Mouse (Mus musculus): ENCODE measurements around the gene Ier5l.
A peak's percentile ranks its signal among the peaks of the same experiment; 100 is the strongest.

Gene Ier5l

DNA sequence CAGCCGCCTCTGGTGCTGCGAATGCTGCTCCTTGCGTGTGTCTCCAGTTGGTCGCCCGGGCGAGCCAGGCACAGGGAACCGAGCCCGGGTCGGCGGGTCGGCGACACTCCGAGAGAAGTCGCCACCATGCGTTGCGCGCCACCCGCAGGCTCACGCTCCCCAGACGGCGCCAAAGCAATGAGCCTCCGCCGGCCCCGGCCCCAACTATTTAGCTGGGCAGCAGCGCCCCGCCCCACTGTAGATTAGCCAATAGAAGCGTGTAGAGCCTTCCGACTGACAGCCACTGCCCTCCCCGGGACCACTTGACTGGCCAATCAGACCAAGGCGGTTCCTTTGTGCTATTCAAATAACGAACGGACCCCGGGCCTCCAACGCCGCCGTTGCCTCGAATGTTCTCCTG lies at the start of gene Ier5l:
TSS of gene Ier5l (minus strand) at position 181 of the 400 bp plus-strand sequence.
- DNase-seq (ENCODE audit: low read depth, low spot score): peak; percentile 93

DNA sequence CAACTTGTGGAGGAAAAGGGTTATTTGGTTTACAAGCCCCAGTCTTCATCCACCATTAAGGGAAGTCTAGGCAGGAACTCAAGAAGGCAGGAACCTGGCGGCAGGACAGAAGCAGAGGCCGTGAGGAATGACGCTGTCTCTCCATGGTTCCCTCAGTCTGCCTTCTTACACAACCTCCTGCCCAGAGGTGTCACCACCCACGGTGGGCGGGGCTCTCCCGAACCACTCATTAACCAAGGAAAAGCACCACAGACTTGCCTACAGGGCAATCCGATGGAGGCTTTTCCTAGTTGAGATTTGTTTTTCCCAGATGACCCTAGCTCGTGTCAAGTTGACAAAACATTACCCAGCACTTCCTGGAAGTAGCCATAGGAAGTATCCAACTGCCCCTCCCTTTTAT lies 49.7 kb upstream of the Ier5l start:
- no peak for DNase-seq (ENCODE audit: low read depth, low spot score)

DNA sequence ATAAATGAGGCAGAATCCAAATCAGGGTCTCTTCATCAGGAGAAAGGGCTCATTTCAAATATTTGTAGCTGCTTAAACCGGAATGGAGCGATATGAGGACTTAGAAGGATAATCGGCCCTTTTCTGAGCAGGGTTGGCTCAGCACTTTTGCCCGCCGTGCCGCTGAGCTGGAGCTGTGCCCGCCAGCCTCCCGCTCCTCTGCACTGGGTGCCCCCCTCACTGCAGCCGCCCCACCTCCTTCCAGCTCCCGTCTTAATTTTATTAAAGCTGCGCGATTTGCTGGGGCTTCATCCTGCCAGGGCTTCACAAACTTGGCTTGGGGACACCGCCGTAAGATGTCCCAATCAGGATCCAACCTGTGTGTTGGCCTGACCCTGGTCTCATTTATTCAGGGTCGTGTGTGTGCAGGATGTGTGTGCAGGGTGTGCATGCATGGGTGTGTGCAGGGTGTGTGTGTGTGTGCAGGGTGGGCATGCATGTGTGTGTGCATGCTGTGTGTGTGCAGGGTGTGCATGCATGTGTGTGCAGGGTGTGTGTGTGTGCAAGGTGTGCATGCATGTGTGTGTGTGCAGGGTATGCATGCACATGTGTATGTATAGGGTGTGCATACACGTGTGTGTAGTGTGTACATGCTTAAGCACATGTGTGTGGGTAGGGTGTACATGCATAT lies 36.8 kb upstream of the Ier5l start:
- DNase-seq (ENCODE audit: low read depth, low spot score): no peak

DNA sequence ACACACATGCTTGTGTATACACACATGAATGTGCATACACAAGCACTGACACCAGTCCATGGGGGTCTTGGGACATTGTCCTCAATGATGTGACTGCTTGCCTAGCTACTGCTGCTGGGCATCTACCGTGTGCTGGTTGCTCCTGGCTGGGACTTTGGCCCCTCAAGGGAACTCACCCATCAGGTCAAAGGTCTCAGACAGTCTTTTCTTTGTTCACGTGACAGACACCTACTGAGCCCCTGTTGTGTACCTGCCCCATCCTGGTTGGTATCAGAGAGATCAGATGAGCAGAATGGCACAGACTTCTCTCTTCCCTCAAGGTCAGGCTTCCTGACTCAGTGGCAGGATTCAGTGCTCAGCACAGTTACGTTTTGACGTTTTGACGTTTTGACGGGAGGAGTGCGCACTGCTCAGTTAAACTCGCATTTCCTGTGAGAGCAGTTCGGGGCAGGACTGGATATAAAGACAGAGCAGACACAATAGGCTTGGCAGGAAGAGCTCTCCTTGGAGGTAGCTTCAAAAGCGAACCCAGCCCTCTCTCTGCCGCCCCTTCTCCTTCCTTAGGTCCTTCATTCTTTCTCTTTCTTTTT lies 33.2 kb upstream of the Ier5l start:
- DNase-seq (ENCODE audit: low read depth, low spot score): no peak

DNA sequence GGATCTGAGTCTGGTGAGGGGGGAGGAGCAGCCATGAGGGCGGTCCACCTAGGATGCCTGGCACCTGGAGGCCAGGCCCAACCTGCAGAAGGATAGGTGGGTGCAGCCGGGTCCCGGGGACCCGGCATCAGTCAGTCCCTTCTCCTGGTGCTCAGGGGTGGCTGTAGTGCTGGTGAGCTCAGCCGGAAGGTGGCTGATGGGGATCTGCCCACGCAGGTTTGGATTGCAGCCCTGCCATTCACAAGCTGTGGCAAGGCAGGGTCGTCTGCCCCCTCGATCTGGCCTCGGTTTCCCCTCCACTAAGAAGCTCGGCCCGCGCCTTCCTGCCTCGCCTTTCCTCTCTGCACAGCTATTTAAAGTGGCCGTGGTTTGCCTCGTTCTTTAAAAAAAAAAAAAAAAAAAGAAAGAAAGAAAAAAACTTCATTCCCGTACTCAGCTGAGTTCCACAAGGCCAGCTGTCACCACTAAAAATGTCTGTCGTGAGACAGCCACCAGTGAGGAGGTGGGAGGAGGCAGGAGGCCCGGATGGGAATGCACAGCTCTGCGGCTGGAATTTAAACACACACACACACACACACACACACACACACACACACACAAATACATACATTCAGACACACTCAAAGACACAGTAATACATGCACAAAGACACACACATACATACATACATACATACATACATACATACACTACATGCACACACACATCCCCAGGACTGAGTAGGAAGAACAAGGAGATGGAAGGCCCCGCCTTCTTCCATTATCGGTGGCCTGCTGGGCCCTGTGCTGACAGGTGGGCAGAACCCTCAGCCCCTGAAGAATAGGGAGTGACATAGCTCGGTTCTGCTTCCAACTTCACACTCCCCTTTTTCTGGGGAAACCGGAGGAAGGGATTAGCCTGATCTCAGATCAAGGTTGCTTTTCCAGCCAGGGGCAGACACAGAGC lies 29.9 kb upstream of the Ier5l start:
- peak; percentile 17 for DNase-seq (ENCODE audit: low read depth, low spot score)

DNA sequence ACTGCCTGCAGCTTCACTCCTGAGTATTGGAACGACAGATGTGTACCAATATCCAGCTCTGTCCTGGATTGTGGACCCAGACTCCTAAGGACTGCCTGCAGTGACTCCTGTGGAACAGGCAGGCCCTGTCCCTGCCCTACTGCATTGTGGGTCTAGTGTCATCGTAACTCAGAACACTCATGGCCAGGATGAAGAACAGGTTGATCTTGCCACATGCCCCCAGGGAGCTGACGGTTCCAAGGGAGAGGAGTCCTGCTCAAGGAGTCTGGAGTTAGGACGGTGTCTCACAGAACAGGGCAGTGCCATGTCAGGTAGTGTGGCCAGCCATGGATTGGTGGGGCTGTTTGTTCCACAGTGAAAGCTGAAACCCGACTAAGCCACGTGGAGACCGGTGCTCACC lies 27.7 kb upstream of the Ier5l start:
- no peak for DNase-seq (ENCODE audit: low read depth, low spot score)

DNA sequence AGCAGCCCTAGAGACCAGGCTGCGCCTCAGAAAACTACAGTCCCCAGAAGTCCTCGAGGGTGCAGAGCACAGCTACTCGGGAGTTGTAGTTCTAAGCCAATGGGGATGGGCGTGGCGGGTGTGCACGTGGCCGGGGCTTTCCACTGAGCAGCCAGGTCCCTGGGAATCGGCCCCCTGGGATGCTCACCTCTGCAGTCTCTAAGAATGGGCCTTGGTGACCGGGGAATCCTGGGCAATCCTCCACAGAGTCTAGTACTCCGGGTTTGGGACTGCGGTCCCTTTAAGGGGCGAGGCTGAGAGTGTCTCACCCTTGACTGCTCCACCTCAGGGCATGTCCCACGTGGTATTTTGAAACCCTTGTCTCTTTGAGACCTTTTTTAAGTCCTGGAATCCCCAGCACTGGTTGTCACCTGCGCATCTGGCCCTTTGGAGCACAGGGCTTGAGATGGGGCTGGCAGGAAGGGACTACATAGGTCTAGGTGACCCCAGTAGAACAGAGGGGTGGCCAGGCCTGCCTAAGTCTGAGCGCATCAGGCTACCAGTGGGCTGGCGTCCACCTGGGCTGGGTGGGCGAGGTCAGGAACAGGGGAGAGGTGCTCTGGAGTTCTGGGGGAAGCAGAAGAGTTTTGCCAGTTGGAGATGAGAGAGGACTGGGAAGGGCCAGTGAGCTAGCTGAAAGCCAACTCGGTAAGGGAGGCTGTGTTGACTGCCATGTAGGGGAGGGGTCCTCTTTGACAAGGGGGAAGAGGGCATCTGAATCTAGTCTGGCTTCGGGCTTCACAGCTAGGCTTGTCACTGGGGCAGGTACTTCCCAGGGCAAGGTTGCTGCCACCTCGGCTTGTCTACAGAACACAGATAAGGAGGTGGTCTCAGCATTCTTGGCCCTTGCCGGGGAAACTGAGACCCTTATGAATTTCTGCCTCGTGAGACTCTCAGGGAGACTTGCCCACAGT lies 22.2 kb upstream of the Ier5l start:
- DNase-seq (ENCODE audit: low read depth, low spot score): peak; percentile 66

DNA sequence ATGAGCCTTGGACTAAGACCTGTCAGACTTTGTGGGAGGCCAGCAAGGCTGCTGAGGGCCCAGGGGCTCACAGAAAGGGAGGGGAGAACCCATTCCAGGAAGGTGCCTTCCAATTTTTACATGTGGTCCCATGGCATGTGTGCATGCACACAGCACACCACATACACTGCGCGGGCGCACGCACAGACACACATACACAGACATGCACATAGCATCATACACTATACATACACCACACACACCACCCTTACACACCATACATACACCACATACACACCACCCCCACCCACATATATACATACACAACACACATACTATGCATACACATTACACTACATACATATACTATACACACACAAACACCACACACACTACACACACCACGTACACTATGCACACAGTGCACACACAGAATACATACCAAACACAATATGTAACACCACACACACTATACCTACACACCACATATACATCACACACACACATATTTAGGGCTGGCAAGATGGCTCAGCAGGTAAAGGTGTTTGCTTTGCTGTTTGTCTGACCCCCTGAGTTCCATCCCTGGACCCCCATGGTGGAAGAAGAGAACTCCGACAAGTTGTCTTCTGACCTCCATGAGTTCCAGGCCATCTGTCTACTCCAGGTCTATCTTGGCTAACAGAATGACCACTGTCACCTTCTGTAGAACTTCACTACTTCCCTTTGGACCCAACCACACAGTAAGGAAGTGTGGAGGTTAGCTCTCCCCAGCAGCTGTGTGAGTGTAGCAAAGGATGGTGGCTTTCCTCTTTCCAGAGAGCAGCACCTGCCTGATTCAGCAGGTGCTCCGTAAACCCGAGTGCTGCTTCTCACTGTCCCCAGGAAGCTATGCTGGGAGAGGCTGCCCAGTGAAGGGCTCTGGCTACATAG lies 21.2 kb upstream of the Ier5l start:
- DNase-seq (ENCODE audit: low read depth, low spot score): no peak

DNA sequence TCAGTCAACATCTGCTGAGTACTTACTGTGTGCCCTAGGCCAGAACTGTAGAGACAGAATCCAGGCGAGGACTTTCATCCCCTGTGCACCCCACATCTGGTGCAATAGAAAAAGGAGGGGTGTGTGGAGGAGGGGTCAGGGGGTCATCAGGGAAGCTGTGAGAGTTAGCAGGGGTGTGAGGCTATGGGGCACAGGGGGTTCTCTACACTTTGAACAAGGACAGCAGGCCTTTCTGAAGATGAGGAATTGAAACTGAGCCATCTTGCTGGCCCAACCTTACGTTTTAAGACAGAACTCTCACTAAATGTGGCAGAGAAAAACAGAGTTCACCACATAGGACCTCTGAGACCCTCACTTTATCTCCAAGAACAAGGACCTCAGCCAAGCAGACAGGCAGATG lies 16.4 kb upstream of the Ier5l start:
- DNase-seq (ENCODE audit: low read depth, low spot score): no peak

DNA sequence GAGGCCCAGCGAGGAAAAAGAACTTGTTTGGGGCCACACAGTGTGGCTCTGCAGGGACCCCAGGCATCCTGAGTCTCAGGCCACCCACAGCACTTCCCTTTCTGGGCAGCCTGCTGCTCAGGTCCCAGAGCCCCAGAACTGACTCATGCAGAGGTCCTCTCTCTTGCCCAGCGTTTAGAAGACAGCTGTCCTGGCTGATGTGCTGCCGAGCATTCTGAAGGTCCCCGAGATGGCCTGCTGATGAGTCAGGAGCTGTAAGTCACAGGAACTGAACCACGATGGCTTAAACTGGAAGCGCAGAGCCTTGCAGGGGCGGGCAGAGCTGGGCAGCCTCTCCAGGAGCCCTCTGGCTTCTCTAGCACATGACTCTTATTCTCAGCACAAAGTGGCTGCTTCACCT lies 13.6 kb upstream of the Ier5l start:
- DNase-seq (ENCODE audit: low read depth, low spot score): no peak

DNA sequence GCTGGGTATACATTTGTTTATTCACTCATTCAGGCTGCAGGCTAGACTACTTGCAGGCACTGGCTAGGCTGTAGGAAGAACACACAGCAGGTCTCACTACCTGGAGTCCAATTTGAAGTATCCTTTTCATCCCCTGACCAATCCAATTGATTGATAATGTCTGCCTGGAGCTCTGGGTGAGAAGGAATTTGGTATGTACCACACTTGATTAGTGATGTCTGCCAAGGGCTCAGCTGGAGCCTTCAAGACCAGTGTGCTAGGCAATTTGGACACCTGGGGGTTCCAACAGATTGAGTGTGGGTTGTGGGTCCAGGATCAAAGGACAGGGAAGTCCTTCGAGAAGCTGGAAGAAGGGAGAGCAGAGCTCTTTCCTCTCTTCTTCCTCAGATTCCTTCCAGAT lies 4.5 kb upstream of the Ier5l start:
- DNase-seq (ENCODE audit: low read depth, low spot score): no peak

DNA sequence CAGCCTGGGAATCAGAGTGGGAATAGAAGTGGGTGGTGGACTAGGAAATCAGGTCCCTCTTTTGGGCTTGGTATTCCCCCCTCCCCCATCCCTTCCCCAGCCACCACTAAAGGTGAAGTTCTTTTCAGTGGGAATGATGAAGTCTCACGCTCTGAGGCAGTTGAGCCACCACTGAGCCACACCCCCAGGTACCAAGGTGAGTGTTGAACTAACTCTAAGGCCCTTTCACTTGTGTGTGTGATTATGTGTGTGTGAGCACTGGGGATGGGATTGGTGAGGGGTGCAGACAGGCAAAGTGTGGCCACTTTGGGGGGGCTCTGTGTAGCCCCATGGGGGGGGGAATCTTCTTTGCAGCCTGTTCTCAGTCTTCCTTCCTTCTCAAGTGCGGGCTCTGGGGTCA lies 2.2 kb upstream of the Ier5l start:
- no peak for DNase-seq (ENCODE audit: low read depth, low spot score)

DNA sequence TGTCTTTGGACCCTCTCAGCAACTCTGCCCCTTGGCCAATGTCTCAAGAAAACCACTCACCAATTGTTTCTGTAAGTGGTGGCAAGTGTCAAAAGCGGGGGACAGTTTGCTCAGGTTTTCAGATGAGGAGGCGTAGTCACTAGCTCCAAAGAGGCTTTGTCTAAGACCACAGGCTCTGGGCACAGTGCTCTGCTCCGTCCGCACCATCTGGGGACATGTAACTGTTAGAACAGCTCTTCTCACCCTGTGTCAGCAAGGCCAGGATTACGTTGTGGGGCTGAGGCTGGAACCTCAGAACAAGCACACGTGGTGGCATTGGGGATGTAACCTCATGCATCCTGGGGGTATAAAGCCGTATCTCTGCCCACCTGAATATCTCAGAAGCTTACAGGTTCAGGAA lies 1.4 kb upstream of the Ier5l start:
- no peak for DNase-seq (ENCODE audit: low read depth, low spot score)

DNA sequence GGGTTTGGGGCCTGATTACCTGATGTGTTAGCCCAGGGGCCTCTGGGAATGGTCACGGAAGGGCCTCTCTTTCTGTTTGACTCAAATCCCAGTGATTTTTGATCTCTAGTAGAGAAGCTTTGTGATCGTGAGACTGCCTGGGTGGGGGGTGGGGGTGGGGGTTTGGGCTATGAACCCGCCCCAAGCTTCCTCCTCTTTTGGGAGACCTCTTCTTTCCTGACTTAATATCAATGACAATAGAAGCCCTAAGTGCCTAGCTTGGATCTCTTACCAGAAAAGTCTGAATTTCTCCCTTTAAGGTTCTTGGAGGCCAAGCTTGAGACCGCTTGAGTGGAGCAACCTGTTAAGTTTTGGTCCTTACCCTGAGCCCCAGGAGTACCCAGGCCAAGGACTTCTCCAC lies 757 bp upstream of the Ier5l start:
- no peak for DNase-seq (ENCODE audit: low read depth, low spot score)

DNA sequence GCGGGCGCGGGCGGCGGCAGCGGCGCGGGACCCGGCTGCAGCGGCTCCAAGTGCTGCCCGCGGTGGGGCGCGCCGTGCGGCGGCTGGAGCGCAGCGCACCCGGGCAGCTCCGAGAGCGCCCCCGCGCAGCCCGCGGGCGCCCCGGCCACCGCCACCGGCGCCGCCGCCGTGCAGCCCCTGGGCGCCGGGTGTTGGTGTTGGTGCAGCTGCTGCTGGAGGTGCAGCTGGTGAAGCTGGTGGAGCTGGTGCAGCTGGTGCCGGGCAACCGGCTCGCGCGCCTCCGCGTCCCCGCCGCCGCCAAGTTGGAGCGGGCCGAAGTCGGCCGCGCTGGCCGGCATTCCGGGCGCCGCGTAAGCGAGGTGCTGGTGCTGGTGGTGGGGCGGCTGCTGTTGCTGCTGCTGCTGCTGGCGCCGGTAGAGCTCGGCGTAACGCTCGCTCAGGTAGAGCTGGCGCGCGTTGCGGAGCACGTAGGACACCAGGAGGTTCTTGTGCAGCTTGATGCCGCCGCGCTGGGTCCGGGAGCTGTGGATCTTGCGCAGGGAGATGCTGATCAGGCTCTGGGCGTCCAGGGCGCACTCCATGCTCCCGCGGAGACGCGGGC lies 488 bp downstream of the Ier5l start:
- DNase-seq (ENCODE audit: low read depth, low spot score): no peak

DNA sequence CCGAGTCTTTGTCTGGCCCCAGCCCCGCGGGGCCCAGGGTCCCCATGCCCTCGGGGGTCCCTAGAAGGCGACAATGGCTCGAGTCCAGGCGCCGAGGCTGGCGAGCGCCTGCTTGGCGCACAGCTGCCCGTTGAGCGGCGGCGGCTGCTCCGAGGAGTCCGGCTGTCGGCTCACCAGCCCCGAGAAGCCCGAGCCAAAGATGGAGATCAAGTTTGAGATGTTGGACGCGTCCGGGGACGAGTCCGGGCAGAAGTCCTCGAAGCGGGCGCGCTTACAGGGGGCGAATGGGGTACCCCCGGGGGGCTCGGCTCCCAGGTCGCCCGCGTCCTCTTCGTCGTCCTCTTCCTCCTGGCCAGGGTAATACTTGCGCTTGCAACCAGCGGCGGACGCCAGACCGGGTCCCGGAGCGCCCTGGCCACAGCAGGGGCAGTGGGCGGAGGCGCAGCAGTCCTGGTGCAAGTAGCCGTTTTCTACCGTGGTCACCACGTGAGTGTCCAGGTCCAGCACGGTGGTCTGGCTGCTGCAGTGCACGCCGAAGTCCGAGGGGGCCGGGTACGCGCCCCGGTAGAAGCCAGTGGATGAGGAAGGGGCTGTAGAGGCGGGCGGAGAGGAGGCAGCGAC lies 1.2 kb downstream of the Ier5l start:
- DNase-seq (ENCODE audit: low read depth, low spot score): no peak

DNA sequence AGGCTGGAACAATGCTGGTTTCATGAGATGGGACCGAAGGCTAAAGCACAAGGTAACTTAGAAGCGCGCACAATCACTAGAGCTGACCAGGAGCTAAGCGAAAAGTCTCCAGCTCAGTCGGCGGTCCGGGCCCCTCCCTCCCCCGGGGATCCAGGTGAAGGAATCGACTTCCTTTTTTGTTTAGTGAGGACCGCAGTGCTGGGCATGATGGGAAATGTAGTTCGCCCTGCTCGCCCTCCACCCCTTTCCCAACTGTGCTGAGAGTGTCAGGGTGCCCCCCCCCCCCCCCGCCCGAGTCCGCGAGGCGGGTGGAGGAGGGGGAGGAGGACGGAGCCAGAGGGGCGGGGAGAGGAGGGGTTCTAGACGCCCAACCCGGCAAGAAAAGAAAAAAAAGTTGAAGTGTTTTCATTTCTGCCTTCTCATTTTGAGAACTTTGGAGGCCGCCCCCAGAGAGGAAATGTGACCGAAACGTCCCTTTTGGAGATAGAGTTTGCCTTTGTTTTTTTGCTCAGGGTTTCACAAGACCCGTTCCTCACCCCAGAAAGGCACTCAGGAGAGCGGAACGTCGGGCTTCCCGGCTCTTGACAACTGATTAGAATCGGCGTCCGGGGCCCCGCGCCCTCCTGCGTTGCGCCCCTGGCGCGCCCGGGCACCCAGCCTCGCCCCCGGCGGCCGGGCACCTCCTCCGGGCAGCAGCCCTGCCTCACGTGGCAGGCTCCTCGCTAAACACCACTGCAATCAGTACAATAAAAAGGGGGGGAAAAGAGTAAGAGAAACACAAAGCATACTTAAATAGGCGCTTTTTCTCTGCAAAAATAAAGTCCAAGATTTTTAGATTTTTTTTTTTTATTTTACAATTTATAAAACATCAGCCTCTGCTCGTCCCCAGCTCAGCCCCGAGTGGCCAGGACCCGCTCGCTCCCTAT lies 2.0 kb downstream of the Ier5l start:
- peak; percentile 91 for DNase-seq (ENCODE audit: low read depth, low spot score)

DNA sequence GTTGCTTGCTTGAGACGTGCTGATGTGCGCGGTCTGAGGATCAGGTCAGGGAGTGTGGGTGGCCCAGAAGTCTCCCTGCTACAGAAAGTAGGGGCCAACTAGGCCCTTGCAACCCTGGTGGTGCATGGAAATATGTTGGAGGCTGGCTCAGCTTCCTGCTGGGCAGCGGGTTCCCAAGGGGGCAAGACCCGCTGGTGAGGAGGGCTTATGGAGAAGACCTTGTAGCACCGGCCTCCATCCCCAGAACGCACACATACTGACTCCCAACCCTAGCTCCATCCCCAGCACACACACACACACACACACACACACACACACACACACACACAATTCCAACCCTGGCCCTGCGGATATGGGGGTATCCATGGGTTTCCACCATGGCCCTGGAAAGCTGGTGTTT lies 3.0 kb downstream of the Ier5l start:
- DNase-seq (ENCODE audit: low read depth, low spot score): no peak

All from forelimb bud, embryonic 11.5 days (tissue).